Mouse (Mus musculus): ENCODE results near the gene Myo9a.
"Not testable (repeated sequence)": the region's sequence is repeated elsewhere in the genome, so short reads cannot be mapped to it uniquely, and the experiment has no call there.

DNA sequence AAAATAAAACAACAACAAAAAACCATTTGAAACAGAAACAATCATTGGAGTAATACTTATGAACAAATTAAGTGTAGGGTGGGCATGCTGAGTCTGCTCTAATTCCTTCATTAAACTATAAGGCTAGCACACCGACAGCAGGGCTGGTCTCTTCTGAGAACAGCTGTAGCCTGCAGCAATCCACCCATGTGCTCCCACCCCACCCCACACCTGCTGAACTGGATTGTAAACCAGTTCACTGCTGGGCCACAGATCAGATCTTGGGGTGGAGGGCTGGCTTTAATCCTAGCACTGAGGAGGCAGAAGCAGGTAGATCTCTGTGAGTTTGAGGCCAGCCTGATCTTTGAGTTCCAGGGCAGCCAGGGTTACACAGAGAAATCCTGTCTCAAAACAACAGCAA lies 207.4 kb downstream of the Myo9a start:
- TF ChIP-seq ZNF384 (IDR thresholded peaks at IDR 0.05; ENCODE audit: low read depth, low read length); HCFC1 (IDR thresholded peaks at IDR 0.05; ENCODE audit: borderline replicate concordance, insufficient read depth, low read length); MAFK (IDR thresholded peaks at IDR 0.05; ENCODE audit: insufficient read depth, low read depth, low read length); ZC3H11A (IDR thresholded peaks at IDR 0.05; ENCODE audit: borderline replicate concordance, low read depth, low read length): not testable (repeated sequence)
